Mouse (Mus musculus): ENCODE results near the gene Cdk5. TPM values are rescaled to one million over a fixed set of nuclear protein-coding genes. Genes with fewer than 3 reads are reported as not detected.
A peak's percentile ranks its signal among the peaks of the same experiment; 100 is the strongest.
"Not testable (repeated sequence)": the region's sequence is repeated elsewhere in the genome, so short reads cannot be mapped to it uniquely, and the experiment has no call there.

Gene Cdk5
- polyA plus RNA-seq, 1 experiment = 52.3 TPM

GRCm38 (mm10) chr5:24399686-24400085, 23.6 kb downstream of the Cdk5 start:
- Histone ChIP-seq H3K4me3 (ENCODE audit: control insufficient read depth, low read depth, low read length) (no peak overlapping the region), H3K4me1 (ENCODE audit: control insufficient read depth, insufficient read depth, low read length) (no peaks in the 10 kb centered on the region; the same call in 1 of the 2 replicates), H3K27ac (ENCODE audit: control insufficient read depth, insufficient read depth, low read depth, low read length) (no peak overlapping the region), H3K27me3 (ENCODE audit: control insufficient read depth, insufficient read depth, low read length) (no peaks in the 10 kb centered on the region), H3K36me3 (ENCODE audit: control insufficient read depth, insufficient read depth, low read length) (no peaks in the 10 kb centered on the region; the same call in 1 of the 2 replicates)
- TF ChIP-seq POLR2A (IDR thresholded peaks at IDR 0.05; ENCODE audit: control insufficient read depth, low read depth, low read length) (no peak), CTCF (IDR thresholded peaks at IDR 0.05; ENCODE audit: control insufficient read depth, insufficient read depth, insufficient replicate concordance, low read depth, low read length) (no peak)

GRCm38 (mm10) chr5:24396254-24396653, 27.1 kb downstream of the Cdk5 start:
- not testable (repeated sequence) for H3K27me3 ChIP-seq (ENCODE audit: control insufficient read depth, insufficient read depth, low read length); H3K4me1 ChIP-seq (ENCODE audit: control insufficient read depth, insufficient read depth, low read length); H3K36me3 ChIP-seq (ENCODE audit: control insufficient read depth, insufficient read depth, low read length); H3K4me3 ChIP-seq (ENCODE audit: control insufficient read depth, low read depth, low read length); H3K27ac ChIP-seq (ENCODE audit: control insufficient read depth, insufficient read depth, low read depth, low read length)

- TF ChIP-seq CTCF (IDR thresholded peaks at IDR 0.05; ENCODE audit: control insufficient read depth, insufficient read depth, insufficient replicate concordance, low read depth, low read length) (peak; percentile 49; the same call in 1 of the 2 replicates), POLR2A (IDR thresholded peaks at IDR 0.05; ENCODE audit: control insufficient read depth, low read depth, low read length) (peak; percentile 74; the same call in 1 of the 2 replicates)
- Histone ChIP-seq H3K36me3 (ENCODE audit: control insufficient read depth, insufficient read depth, low read length) (no peaks in the 10 kb centered on the region), H3K27me3 (ENCODE audit: control insufficient read depth, insufficient read depth, low read length) (no peaks in the 10 kb centered on the region), H3K4me3 (ENCODE audit: control insufficient read depth, low read depth, low read length) (peak overlapping the region; percentile 97), H3K4me1 (ENCODE audit: control insufficient read depth, insufficient read depth, low read length) (peaks cover 9% of the 10 kb centered on the region), H3K27ac (ENCODE audit: control insufficient read depth, insufficient read depth, low read depth, low read length) (peak overlapping the region; percentile 99)
Measured at GRCm38 (mm10) chr5:24394165-24394894, 29.0 kb downstream of the Cdk5 start.

GRCm38 (mm10) chr5:24393392-24393997, 29.8 kb downstream of the Cdk5 start, which contains the start of gene Abcb8:
Abcb8 (plus strand) TSS chr5:24393663.
- H3K27ac ChIP-seq (ENCODE audit: control insufficient read depth, insufficient read depth, low read depth, low read length) = peak within 1 kb of the TSS; percentile 99
- peak within 1 kb of the TSS; percentile 97 for H3K4me3 ChIP-seq (ENCODE audit: control insufficient read depth, low read depth, low read length)
- H3K4me1 ChIP-seq (ENCODE audit: control insufficient read depth, insufficient read depth, low read length) = peaks cover 12% of the 10 kb centered on the region
- H3K27me3 ChIP-seq (ENCODE audit: control insufficient read depth, insufficient read depth, low read length) = no peaks in the 10 kb centered on the region
- TF ChIP-seq POLR2A (IDR thresholded peaks at IDR 0.05; ENCODE audit: control insufficient read depth, low read depth, low read length) (no peak), CTCF (IDR thresholded peaks at IDR 0.05; ENCODE audit: control insufficient read depth, insufficient read depth, insufficient replicate concordance, low read depth, low read length) (peak; percentile 92)
- H3K36me3 ChIP-seq (ENCODE audit: control insufficient read depth, insufficient read depth, low read length) = no peaks in the 10 kb centered on the region

- Histone ChIP-seq H3K27ac (ENCODE audit: control insufficient read depth, insufficient read depth, low read depth, low read length) (no peak overlapping the region), H3K36me3 (ENCODE audit: control insufficient read depth, insufficient read depth, low read length) (no peaks in the 10 kb centered on the region), H3K27me3 (ENCODE audit: control insufficient read depth, insufficient read depth, low read length) (no peaks in the 10 kb centered on the region), H3K4me1 (ENCODE audit: control insufficient read depth, insufficient read depth, low read length) (peaks cover 19% of the 10 kb centered on the region), H3K4me3 (ENCODE audit: control insufficient read depth, low read depth, low read length) (no peak overlapping the region)
- 0 out of 2 replicates have a peak, but pooled peaks have one; percentile 6 for TF ChIP-seq CTCF (IDR thresholded peaks at IDR 0.05; ENCODE audit: control insufficient read depth, insufficient read depth, insufficient replicate concordance, low read depth, low read length)
- TF ChIP-seq POLR2A (IDR thresholded peaks at IDR 0.05; ENCODE audit: control insufficient read depth, low read depth, low read length) = no peak
Measured at GRCm38 (mm10) chr5:24392724-24393123, 30.6 kb downstream of the Cdk5 start.

GRCm38 (mm10) chr5:24391864-24392263, 31.5 kb downstream of the Cdk5 start, which contains the start of gene Atg9b:
Atg9b (minus strand) TSS chr5:24392143.
- Histone ChIP-seq H3K36me3 (ENCODE audit: control insufficient read depth, insufficient read depth, low read length) (no peaks in the 10 kb centered on the region), H3K4me1 (ENCODE audit: control insufficient read depth, insufficient read depth, low read length) (peaks cover 28% of the 10 kb centered on the region), H3K4me3 (ENCODE audit: control insufficient read depth, low read depth, low read length) (no peak within 1 kb of the TSS), H3K27ac (ENCODE audit: control insufficient read depth, insufficient read depth, low read depth, low read length) (no peak within 1 kb of the TSS), H3K27me3 (ENCODE audit: control insufficient read depth, insufficient read depth, low read length) (no peaks in the 10 kb centered on the region)
- TF ChIP-seq POLR2A (IDR thresholded peaks at IDR 0.05; ENCODE audit: control insufficient read depth, low read depth, low read length) (no peak), CTCF (IDR thresholded peaks at IDR 0.05; ENCODE audit: control insufficient read depth, insufficient read depth, insufficient replicate concordance, low read depth, low read length) (no peak)

- TF ChIP-seq CTCF (IDR thresholded peaks at IDR 0.05; ENCODE audit: control insufficient read depth, insufficient read depth, insufficient replicate concordance, low read depth, low read length) (no peak), POLR2A (IDR thresholded peaks at IDR 0.05; ENCODE audit: control insufficient read depth, low read depth, low read length) (no peak)
- no peaks in the 10 kb centered on the region for H3K36me3 ChIP-seq (ENCODE audit: control insufficient read depth, insufficient read depth, low read length)
- no peaks in the 10 kb centered on the region for H3K27me3 ChIP-seq (ENCODE audit: control insufficient read depth, insufficient read depth, low read length)
- no peak overlapping the region for H3K27ac ChIP-seq (ENCODE audit: control insufficient read depth, insufficient read depth, low read depth, low read length)
- H3K4me1 ChIP-seq (ENCODE audit: control insufficient read depth, insufficient read depth, low read length) = peaks cover 28% of the 10 kb centered on the region
- H3K4me3 ChIP-seq (ENCODE audit: control insufficient read depth, low read depth, low read length) = no peak overlapping the region
Measured at GRCm38 (mm10) chr5:24389658-24390020, 33.7 kb downstream of the Cdk5 start.

Data from testis, adult 2 months (tissue).